Mouse (Mus musculus) frontal cortex, adult 2 months (tissue): ENCODE results near the gene 2900092C05Rik. TPM values are rescaled to one million over a fixed set of nuclear protein-coding genes. Genes with fewer than 3 reads are reported as not detected.

ENCODE experiments used
- DNase-seq, 2 experiments: peaks; one replicate each; pipeline ENCODE4 v3.0.0; 2022; ENCODE audit warnings: low spot score in 1 of 2; ENCODE audit errors: extremely low spot score in 1 of 2
- polyA plus RNA-seq: library from polyadenylated mRNA; depleted of rRNA; stranded (reverse); fragments of >200 nt; gene quantifications from 2 replicates; pipeline ENCODE4 v1.2.3, GENCODE M21; 2012; rRNA removed

The 2900092C05Rik gene
- polyA plus RNA-seq: not detected in 2 replicates

- no peak for DNase-seq
Measured at GRCm38 (mm10) chr7:12512217-12512616, at the start of gene 2900092C05Rik. 2900092C05Rik (plus strand) TSS chr7:12512517.

- DNase-seq: peak; percentile 78 to 91
Measured at GRCm38 (mm10) chr7:12478158-12479008, 33.9 kb upstream of the 2900092C05Rik start, which contains the start of gene Zfp606. Zfp606 (plus strand) TSS chr7:12478293.

- no peak for DNase-seq
Measured at GRCm38 (mm10) chr7:12479009-12479346, 33.3 kb upstream of the 2900092C05Rik start.

GRCm38 (mm10) chr7:12479525-12479924 lies 32.8 kb upstream of the 2900092C05Rik start:
- no peak for DNase-seq

- peak in 1 of 2 experiments; percentile 20 for DNase-seq
Measured at GRCm38 (mm10) chr7:12483771-12484170, 28.5 kb upstream of the 2900092C05Rik start.

- peak in 1 of 2 experiments; percentile 7 for DNase-seq
Measured at GRCm38 (mm10) chr7:12485956-12486355, 26.4 kb upstream of the 2900092C05Rik start.

- DNase-seq: peak in 1 of 2 experiments; percentile 36
Measured at GRCm38 (mm10) chr7:12486691-12487090, 25.6 kb upstream of the 2900092C05Rik start.

GRCm38 (mm10) chr7:12510913-12511312 lies 1.4 kb upstream of the 2900092C05Rik start:
- DNase-seq: no peak

Other genes with a start within 250 kb of the 2900092C05Rik start
- gene Vmn1r81, start 244.2 kb upstream of the 2900092C05Rik start, polyA plus RNA-seq: not detected in 2 replicates
- not detected in 2 replicates for gene Vmn1r82, start 212.1 kb upstream of the 2900092C05Rik start, polyA plus RNA-seq
- gene Vmn1r83, start 183.0 kb upstream of the 2900092C05Rik start, polyA plus RNA-seq: not detected in 2 replicates
- not detected in 2 replicates for gene Vmn1r84, start 143.2 kb upstream of the 2900092C05Rik start, polyA plus RNA-seq
- 2.8 and 3.7 TPM in 2 replicates for gene Zfp551, start 89.8 kb upstream of the 2900092C05Rik start, polyA plus RNA-seq
- 8.6 and 9.4 TPM in 2 replicates for gene Zfp606, start 34.2 kb upstream of the 2900092C05Rik start, polyA plus RNA-seq
- gene Vmn2r53, start 96.3 kb downstream of the 2900092C05Rik start, polyA plus RNA-seq: 0.02 TPM in 2 replicates
- gene Vmn2r54, start 127.8 kb downstream of the 2900092C05Rik start, polyA plus RNA-seq: 0.06 TPM in 1 of 2 replicates, not detected in the other
- not detected in 2 replicates for gene Vmn2r55, start 172.5 kb downstream of the 2900092C05Rik start, polyA plus RNA-seq
- gene Vmn2r56, start 222.5 kb downstream of the 2900092C05Rik start, polyA plus RNA-seq: 0.06 TPM in 1 of 2 replicates, not detected in the other